Mouse (Mus musculus): Measurements from ENCODE around the gene Wdr11. TPM values are rescaled to one million over a fixed set of nuclear protein-coding genes. Genes with fewer than 3 reads are reported as not detected.

The Wdr11 gene
- total RNA-seq, 1 experiment from 2014 or later = 21.6 TPM

GRCm38 (mm10) chr7:129650717-129651116 lies 59.1 kb downstream of the Wdr11 start:
- ATAC-seq (ENCODE audit: extremely low read depth, insufficient number of reproducible peaks, low FRiP score, poor library complexity, severe bottlenecking) = no peak

GRCm38 (mm10) chr7:129651781-129652180 lies 60.1 kb downstream of the Wdr11 start:
- ATAC-seq (ENCODE audit: extremely low read depth, insufficient number of reproducible peaks, low FRiP score, poor library complexity, severe bottlenecking) = no peak

GRCm38 (mm10) chr7:129652901-129653460 lies 61.3 kb downstream of the Wdr11 start:
- ATAC-seq (ENCODE audit: extremely low read depth, insufficient number of reproducible peaks, low FRiP score, poor library complexity, severe bottlenecking) = no peak

GRCm38 (mm10) chr7:129653791-129654271 lies 62.2 kb downstream of the Wdr11 start:
- ATAC-seq (ENCODE audit: extremely low read depth, insufficient number of reproducible peaks, low FRiP score, poor library complexity, severe bottlenecking) = no peak

GRCm38 (mm10) chr7:129654923-129655322 lies 63.3 kb downstream of the Wdr11 start:
- no peak for ATAC-seq (ENCODE audit: extremely low read depth, insufficient number of reproducible peaks, low FRiP score, poor library complexity, severe bottlenecking)

DNA sequence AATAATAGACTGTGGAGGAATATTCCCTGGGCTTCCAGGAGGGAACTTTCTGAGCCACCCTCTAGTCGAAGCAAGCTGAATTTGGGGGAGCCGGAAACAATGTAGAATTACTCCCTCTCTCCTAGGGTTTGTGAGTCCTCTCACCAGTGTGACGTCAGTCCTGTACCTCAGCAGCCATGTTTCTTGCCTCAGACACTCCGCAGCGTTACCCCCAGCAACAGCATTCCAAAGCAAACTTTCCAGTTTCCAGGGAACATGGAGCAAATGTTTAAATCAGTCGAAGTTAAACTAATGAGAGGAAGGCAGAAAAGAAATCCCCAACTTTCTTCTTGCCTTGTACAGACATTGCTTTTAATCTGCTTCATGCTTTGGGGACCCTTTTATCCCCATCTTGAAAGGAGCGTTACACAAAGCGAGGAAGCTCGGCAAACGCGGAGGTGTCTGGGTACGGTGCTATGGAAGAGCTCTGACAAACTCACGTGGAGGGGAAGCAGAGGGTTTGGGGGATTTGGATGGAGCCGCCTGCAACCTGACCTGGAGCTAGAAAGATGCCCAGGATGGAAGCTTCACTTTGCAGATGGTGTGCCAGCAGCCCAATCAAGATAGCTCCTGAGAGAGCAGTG lies 64.1 kb downstream of the Wdr11 start:
- no peak for ATAC-seq (ENCODE audit: extremely low read depth, insufficient number of reproducible peaks, low FRiP score, poor library complexity, severe bottlenecking)

DNA sequence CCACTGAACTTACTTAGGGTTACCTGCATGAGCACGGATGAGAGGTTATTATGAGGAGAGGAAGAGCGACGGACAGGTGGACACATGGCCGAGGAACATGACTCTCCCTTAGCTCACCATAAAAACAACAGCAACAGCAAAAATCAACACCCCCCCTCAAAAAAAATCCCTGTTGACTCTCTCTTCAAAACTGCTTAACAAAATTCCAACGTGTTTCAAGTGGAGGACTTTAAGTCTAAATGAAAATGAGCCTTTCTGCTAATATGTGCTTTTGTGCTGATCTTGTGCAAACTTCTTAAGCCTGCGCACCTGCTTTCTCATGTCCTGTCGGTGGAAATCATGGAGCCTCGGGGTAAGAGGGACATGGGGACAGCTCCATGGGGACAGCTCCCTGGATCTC lies 66.2 kb downstream of the Wdr11 start:
- ATAC-seq (ENCODE audit: extremely low read depth, insufficient number of reproducible peaks, low FRiP score, poor library complexity, severe bottlenecking) = no peak

GRCm38 (mm10) chr7:129659755-129660154 lies 68.1 kb downstream of the Wdr11 start:
- ATAC-seq (ENCODE audit: extremely low read depth, insufficient number of reproducible peaks, low FRiP score, poor library complexity, severe bottlenecking) = no peak

DNA sequence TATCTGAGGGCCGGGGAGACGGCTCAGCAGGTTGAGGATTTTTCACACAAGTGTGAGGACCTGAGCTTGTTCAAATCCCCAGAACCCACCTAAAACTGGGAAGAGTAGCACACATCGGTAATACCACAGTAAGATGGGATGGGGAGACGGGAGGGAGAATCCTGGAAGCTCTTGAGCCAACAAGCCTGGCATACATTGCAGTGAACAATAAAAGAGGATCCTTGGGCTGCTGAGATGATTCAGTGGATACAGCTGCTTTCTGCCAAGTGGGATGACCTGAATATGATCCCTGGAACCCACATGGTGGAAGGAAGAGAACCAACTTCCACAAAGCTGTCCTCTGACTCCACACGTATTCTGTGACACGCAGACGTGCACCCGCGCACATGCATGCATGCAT lies 68.9 kb downstream of the Wdr11 start:
- no peak for ATAC-seq (ENCODE audit: extremely low read depth, insufficient number of reproducible peaks, low FRiP score, poor library complexity, severe bottlenecking)

DNA sequence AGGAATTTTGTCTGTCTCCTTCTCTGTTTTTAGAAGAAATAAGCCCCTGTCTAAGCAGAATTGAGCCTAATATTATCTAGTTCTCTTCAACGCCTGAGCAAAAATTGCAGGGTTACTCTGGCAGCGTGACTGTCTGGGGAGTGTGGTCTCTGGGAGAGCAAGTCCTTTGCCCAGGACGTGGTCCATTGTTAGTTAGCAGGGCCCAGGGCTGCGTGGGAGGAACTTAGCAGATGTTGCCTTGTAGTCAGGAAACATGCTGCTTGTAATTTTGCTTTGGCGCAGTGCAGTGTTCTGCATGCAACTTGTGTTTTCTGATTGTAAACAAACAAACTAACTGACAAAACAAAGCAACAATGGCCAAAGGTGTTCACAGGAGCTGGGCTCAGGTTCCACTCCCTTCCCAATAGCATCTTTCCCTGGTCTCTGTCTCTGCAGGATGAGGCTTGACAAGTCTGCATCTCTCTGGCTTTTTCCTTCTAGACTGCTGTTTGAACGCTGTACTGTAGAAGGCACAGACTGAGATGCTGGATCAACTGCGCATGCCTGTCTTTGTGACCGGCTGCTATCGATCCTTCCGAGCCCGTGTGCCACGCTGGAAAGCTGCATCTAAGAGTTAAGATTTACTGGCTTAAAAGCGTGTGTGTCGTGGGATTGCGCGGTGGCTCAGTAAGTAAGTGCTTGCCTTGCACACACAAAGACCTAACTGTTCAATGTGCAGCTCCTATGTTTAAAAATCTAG lies 70.6 kb downstream of the Wdr11 start:
- ATAC-seq (ENCODE audit: extremely low read depth, insufficient number of reproducible peaks, low FRiP score, poor library complexity, severe bottlenecking) = no peak

DNA sequence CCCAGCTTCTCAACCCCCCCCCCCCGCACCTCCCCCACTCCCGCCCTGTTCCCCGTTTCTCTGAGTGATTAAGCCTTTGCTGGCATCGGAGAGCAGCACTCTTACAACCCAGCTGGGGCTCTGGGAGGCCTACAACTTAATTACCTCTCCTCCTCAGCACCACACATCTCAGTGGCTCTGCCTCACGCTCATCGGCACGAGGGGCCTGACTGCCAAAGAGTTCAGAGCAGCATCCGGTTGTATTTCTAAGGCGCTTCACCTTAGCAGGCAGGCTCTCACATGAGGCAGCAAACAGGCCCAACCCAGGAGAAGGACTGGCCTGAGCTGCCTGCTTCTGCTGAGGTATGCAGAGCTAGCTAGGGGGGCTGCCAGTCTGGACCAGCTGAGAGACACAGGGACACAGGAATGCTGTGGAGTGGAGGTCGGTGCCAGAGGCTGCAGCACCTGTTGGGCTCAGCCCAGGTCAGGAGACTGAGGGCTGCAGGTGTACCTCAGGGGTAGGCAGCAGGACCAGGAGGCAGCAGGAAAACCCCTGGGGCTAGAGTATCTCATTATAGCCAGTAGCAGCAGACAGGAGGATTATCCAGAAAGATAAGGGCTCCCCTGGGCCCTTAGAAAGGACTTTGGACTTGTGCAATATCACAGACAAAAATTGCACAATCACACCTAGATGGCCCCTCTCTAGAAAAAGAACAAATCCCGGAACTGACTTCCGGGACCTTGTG lies 72.3 kb downstream of the Wdr11 start:
- ATAC-seq (ENCODE audit: extremely low read depth, insufficient number of reproducible peaks, low FRiP score, poor library complexity, severe bottlenecking) = no peak

DNA sequence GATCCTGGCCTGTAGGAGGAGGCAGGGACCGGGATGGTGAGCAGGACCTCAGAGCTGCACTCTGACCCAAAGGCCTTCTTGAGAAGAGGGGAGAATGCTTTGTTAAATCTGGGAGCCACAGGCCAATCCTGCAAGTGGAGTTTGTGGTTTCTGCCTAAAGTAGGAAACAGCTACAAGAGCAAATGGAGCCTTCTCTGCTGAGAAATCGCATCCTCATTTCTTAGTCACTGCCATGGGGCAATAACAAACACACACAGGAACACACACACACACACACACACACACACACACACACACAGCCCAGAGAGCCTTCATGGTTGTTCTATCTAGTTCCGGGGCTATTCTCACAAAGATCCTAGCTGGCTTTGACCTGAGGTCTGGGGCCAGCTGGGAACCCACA lies 73.7 kb downstream of the Wdr11 start:
- ATAC-seq (ENCODE audit: extremely low read depth, insufficient number of reproducible peaks, low FRiP score, poor library complexity, severe bottlenecking) = no peak

DNA sequence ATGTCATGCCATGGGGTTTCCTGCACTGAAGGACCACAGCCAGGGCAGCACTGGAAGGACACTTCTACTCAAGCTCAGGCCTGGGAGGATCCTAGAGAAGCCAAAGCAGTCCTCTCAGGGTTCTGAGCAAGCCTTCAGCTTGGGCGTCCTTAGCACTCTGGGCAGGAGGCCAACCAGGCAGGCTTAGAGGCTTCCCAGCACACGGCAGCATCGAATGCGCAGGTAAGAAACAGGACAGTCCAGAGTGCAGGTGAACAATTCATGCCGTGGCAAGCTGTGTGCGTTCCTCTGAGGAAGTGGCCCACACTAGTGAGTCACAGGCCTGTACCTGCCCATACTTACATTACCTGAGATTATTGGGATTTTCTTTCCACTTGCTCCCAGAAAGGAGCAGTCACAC lies 74.3 kb downstream of the Wdr11 start:
- no peak for ATAC-seq (ENCODE audit: extremely low read depth, insufficient number of reproducible peaks, low FRiP score, poor library complexity, severe bottlenecking)

DNA sequence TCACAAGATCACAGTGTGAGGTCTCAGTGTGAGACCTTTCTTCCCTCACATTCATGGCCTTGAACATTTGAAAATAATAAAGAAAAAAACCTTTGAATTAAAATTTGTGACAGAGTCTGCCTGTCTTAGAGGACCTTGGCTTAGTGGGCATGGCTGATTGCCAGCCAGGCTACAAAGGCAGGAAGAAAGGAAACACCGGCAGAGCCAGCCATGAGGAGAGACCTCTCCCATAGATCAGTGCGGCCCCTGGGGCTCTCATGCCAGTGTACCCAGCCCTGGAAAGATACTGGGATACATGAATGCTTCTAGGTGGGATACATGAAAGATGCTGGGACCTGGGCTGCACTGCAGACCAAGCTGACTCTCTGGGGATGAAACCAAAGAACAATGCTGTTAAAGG lies 74.9 kb downstream of the Wdr11 start:
- no peak for ATAC-seq (ENCODE audit: extremely low read depth, insufficient number of reproducible peaks, low FRiP score, poor library complexity, severe bottlenecking)

DNA sequence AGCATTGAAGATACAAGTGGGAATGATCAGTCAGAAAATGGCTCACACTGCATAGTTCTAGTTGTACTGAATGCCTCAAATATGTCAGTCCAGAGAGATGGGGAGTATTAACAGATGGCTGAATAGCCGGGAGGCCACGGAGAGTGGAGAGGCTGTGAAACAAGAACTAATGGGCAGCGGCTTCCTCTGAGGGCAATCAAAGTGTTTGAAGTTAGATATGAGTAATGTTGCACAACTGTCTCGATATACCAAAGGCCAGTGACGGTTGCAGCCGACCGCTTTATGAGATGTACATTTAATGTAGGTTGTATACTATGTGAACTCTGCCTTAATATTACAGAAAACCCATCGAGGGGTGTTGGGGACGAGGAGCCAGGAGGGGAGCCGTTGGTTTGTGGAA lies 78.6 kb downstream of the Wdr11 start:
- no peak for ATAC-seq (ENCODE audit: extremely low read depth, insufficient number of reproducible peaks, low FRiP score, poor library complexity, severe bottlenecking)

DNA sequence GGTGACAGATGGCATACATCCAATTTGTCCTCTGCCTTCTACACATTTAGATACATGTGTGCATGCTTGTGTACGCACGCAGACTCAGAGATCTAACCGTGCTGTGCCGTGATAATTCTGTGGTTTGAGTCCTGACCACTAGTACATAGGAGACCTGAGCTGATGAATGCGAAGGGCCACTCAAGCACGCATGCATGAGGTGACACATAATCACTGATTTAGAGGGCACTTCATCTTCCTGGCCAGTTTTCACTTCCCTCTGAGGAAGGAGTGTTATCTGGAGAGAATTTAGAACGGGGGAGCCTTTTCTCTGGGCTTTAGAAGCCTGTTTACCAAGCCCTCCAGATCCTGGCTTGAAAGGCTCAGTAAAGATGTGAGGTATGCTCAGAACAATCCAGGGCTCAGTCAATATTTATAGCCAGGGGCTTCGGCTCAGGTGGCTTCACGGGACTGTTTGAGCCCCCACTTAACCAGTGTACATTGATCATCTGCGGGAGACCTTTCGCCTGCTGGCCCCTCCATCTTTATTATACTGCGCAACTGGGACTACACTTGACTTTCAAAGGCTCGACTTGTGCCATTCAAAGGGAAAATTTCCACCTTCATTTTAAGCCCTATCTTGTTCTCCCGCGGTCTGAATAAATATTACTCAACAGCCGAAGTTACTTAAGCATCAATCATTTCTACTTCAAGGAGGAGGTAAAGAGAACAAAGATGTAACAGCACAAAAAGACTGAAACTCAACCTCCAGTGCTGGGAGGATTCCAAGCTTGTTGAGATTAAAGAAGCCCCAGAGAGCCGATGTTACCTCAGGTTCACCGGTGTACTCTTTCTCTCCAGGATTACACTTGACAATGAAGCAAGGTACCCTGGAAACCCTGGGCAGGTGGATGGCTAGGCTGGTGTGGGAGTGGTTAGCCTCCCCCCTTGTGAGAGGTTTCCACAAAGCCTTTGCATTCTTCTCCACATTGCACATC lies 80.3 kb downstream of the Wdr11 start:
- ATAC-seq (ENCODE audit: extremely low read depth, insufficient number of reproducible peaks, low FRiP score, poor library complexity, severe bottlenecking) = no peak

GRCm38 (mm10) chr7:129673776-129674175 lies 82.1 kb downstream of the Wdr11 start:
- no peak for ATAC-seq (ENCODE audit: extremely low read depth, insufficient number of reproducible peaks, low FRiP score, poor library complexity, severe bottlenecking)

- no peak for ATAC-seq (ENCODE audit: extremely low read depth, insufficient number of reproducible peaks, low FRiP score, poor library complexity, severe bottlenecking)
These were observed 82.9 kb downstream of the Wdr11 start for GRCm38 (mm10) chr7:129674558-129674957.

GRCm38 (mm10) chr7:129675852-129676251 lies 84.2 kb downstream of the Wdr11 start:
- no peak for ATAC-seq (ENCODE audit: extremely low read depth, insufficient number of reproducible peaks, low FRiP score, poor library complexity, severe bottlenecking)

All from neutrophil, adult 5-6 weeks (primary cell).